Mouse (Mus musculus) fibroblast of lung, adult 2 months (primary cell): ENCODE measurements at regions not wholly inside any gene's neighbourhood (a gene's known extent, or its start where the extent isn't known, plus 50 kb on each side); places are given as distances from the start of the nearest gene placed in this dataset.

Experiments
- DNase-seq: peaks from one replicate; pipeline ENCODE4 v3.0.0-alpha.2; 2011; ENCODE audit warnings: low read depth

DNA sequence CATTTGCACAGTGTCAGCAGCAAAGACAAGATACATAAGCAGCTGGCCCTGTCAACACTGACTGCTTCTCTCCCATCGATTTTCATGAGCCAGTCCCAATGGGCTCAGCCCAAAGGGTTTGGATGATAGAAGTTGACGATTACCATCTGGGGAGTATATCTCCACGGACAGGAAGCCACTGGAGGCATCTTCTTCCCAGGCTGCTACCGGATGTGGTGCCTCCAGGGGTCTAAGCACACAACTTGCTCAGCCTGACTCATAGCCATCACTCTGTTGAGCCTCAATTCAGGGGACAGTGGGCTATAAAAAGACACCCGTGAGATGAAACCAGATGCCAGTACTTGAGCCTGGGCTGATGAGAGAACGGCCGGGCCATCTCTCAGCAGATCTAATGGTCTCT lies 71.1 kb upstream of the Hif1a start:
- DNase-seq, result no peak

GRCm38 (mm10) chr12:73830551-73831203 lies 70.5 kb upstream of the Hif1a start:
- no peak for DNase-seq

- DNase-seq, result no peak
Observed at GRCm38 (mm10) chr12:73831204-73831595, 70.0 kb upstream of the Hif1a start.

GRCm38 (mm10) chr12:73831637-73832385 lies 69.4 kb upstream of the Hif1a start:
- no peak for DNase-seq

- no peak for DNase-seq
Observed at GRCm38 (mm10) chr12:73832789-73833188, 68.4 kb upstream of the Hif1a start.

DNA sequence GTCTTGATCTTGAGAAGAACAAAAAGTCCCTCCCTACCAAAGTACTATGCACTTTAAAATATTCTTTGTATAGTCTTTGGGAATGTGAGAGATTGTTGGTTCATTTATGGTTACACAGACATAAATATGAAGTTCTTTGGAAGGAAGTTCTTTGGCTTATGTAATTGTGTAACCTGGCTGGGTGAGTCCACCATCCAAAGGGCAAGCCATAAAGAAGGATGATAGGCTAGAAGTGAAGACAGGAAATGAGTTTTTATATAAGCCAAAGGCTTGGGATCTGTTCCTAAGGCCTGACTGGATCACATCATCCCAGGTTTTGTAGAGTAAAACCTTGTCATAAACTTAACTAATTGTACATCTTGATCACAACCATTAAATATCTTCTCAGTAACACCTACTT lies 65.0 kb upstream of the Hif1a start:
- no peak for DNase-seq

GRCm38 (mm10) chr12:73837036-73837435 lies 64.1 kb upstream of the Hif1a start:
- DNase-seq, result no peak

- no peak for DNase-seq
Observed at GRCm38 (mm10) chr12:73837921-73838320, 63.3 kb upstream of the Hif1a start.

DNA sequence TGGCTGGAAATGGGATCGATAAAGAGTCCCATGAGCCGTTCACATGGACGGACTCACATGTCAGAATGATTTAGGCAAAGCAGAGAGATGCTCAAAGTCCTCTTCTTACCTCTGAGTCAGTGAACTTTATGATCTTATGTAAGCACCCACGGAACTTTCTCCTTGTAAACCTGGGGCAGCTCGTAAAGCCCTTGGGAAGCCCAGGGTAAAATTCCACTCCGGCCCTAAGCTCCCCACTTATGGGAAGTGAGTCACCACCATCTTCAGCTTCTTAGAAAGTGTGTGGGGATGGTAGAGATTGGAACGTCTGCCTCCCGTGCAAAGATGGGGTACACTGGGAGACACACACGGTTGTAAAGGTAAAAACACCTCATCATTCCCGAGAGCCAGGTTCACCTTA lies 62.8 kb upstream of the Hif1a start:
- DNase-seq, result no peak

DNA sequence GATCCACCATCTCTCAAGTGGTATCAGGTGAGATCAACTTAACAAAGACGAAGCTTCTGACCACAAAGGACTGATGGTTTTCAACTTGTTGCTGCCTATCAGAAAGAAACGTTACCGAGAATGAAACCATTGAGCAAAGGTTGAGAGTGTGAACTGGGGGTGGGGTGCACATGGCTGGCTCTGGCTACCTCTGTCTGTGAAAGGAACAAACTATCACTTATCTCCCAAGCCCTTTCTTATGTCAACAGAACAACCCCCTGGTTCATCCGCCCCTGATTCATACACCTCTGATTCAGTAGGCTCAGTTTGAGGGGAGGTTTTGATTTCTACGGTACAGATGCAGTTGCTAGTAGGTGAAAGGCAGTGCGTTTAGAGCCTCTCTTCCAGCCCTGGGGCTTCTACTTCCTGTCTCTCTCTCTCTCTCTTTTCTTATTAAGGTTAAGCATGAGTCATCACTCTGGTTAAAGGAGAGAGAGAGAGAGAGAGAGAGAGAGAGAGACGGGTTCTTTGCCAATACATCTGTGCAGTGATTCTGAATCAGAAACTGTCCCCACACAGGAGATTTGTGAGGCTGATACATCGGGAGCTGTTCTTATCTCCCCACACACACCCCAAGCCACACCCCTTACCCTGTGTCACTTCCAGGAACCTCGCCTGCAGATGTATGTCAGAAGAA lies 59.0 kb upstream of the Hif1a start:
- no peak for DNase-seq

- DNase-seq, result no peak
Observed at GRCm38 (mm10) chr12:73844782-73845181, 56.4 kb upstream of the Hif1a start.

DNA sequence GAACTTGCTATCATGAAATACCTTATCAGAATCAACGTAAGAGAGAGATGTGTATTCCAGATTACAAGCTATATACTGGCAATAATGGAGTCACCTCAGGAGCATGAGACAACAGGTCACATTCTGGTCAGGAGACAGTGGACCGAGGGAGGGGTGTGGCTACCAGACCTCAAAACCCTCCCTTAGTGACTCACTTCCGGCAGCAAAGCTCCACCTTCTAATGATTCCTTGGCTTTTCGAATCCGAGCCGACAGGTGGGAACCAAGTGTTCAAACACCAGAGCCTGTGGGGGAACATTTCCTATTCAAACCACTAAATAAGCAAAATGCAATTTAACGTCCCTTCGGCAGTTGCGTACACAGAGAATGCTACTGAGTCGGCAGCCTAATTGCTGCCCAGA lies 54.5 kb upstream of the Hif1a start:
- peak; percentile 23 for DNase-seq

GRCm38 (mm10) chr12:73847336-73847735 lies 53.8 kb upstream of the Hif1a start:
- DNase-seq, result no peak

DNA sequence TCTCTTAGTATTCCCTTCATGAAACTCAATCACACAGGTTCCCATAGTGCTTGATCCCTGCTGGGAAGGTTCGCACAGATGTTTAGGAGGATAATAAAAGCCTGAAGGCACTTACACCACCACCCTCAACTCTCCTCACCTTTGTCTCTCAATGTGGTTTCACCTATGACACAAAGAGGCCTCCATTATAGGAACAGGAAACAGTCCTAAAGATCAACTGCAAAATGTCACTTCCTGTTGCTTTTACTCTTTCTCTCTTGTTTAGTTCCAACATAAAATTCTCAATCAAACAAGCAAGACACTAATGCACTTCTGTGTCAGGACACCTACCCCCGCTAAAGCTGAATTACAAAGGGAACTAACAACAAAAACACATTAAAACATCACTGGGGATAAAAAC lies 50.3 kb upstream of the Hif1a start:
- no peak for DNase-seq
